8 mouse cellular contexts compared by ENCODE assay signal in the genomic region with DNA sequence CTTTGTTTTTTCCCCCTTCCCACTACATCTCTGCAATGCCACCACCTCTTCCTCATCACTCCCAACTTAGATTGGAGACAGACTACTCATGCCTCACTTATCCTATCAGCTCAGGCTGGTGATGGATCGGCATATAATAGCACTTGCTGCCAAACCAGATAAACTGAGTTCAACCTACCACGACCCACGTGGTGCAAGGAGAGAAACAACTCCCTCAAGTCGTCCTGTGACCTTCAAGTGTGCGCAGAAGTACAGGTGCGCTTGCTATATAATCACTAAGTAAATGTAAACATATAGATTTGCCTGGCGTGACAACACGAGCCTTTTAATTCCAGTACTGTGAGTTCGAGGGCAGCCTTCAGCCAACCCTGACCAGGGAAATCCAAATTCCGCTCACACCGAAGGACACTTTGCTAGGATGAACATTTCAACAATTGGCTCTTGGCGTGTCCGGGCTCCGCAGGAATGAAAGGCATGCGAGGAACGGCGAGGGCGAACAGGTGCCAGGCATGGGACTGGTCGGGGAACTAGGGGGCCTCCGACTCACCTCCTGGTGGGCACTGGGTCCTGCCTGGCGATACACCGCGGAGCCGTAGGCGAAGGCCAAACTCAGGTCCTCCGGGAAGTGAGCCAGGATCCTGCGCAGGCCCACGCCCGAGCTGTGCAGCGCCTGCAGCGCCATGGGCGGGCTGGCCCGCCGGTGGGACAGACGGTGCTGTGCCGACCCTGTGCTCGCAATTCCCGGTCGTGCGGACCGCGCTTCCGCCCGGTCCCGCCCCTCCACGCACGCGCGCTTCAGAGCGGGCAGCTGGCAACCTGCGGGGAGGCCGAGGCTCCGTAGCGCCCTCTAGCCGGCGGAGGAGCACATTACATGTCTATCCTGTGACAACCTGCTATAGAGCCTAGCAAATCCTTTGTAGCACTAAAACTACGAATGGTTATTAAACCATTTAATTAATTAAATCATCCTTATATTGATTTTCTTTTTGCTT. TPM values are rescaled to one million over a fixed set of nuclear protein-coding genes. Genes with fewer than 3 reads are reported as not detected.
DNase-seq lines count a peak whose midpoint lies in the region; ATAC-seq lines count a peak whose summit lies in the region.

A gene (minus strand): TSS at position 774 of the 992 bp plus-strand sequence.

- DNase-seq in adrenal gland, adult 2 months, result peak; percentile 90
- DNase-seq in embryo, embryonic 10.5 days (ENCODE audit: low spot score), result peak; percentile 88
- peak; percentile 87 for DNase-seq in gastrocnemius, postnatal 14 days
- DNase-seq in induced T-regulatory cell, adult 2 months (ENCODE audit: low read depth), result peak; percentile 91
- DNase-seq in left cerebral cortex, postnatal 10 days (ENCODE audit: extremely low spot score in 1 of 2, low spot score in 2 of 2), result peak; percentile 77 to 91
- DNase-seq in right cerebral cortex, postnatal 10 days (ENCODE audit: low spot score in 2 of 2), result peak; percentile 90 to 93
- DNase-seq in urinary bladder, postnatal 25 days (ENCODE audit: low spot score), result peak; percentile 89

- peak; percentile 99 for ATAC-seq in megakaryocyte progenitor cell, adult 5-6 weeks (replicated peaks; ENCODE audit: poor library complexity)

- intact Hi-C loops in gastrocnemius, postnatal 14 days (cut with DNase I; ENCODE audit: low total_unique reads), result loop anchor here (10.0 kb wide), 1 partner anchor 313 kb away; no protein-coding TSS in a partner anchor
- intact Hi-C loops in left cerebral cortex, postnatal 10 days (cut with DNase I), result no loop called here

RNA-seq across cellular contexts. Expression of the gene that starts here (rescaled TPM):
- total RNA-seq in adrenal gland, adult 2 months (2021), result 10 to 100 TPM; 14.2 to 15.0 TPM
- polyA plus RNA-seq in adrenal gland, adult 2 months (2012; rRNA removed), result 28.8 and 32.0 TPM in 2 replicates
- total RNA-seq in gastrocnemius, postnatal 14 days (2021), result 1 to 10 TPM; 8.5 to 8.9 TPM
- 10 to 100 TPM; 20.8 to 21.1 TPM for total RNA-seq in left cerebral cortex, postnatal 10 days (2021)
- total RNA-seq in megakaryocyte progenitor cell, adult 5-6 weeks (2015), result 54.3 and 55.0 TPM in 2 replicates
- total RNA-seq in megakaryocyte progenitor cell, adult 5-6 weeks (2017), result 49.5 and 50.6 TPM in 2 replicates

Comparison
In these comparisons a context has a peak if more than half of its experiments do, and no peak if none do; other contexts are left out.
1. Peak in every context shown above with its lines: DNase-seq and ATAC-seq.